Mouse (Mus musculus): Measurements from ENCODE around the gene Cdh6. TPM values are rescaled to one million over a fixed set of nuclear protein-coding genes. Genes with fewer than 3 reads are reported as not detected.
A peak's percentile ranks its signal among the peaks of the same experiment; 100 is the strongest.

Gene Cdh6
- polyA plus RNA-seq, 1 experiment, result 7.5 TPM

GRCm38 (mm10) chr15:13194048-13194447 lies 20.6 kb upstream of the Cdh6 start:
- no peak for TF ChIP-seq POLR2A (IDR thresholded peaks at IDR 0.05; ENCODE audit: extremely low read depth, insufficient read depth, low read length)
- no peak for TF ChIP-seq CTCF (IDR thresholded peaks at IDR 0.05; ENCODE audit: extremely low read depth, insufficient read depth, low read length)
- H3K27ac ChIP-seq (ENCODE audit: insufficient read depth, low read length), result no peak overlapping the region

GRCm38 (mm10) chr15:13193076-13193475 lies 19.6 kb upstream of the Cdh6 start:
- Histone ChIP-seq H3K4me1 (ENCODE audit: control insufficient read depth, insufficient read depth, low read length) (no peaks in the 10 kb centered on the region), H3K27ac (ENCODE audit: insufficient read depth, low read length) (no peak overlapping the region), H3K4me3 (ENCODE audit: insufficient read depth, low read length) (no peak overlapping the region)
- TF ChIP-seq POLR2A (IDR thresholded peaks at IDR 0.05; ENCODE audit: extremely low read depth, insufficient read depth, low read length) (no peak), CTCF (IDR thresholded peaks at IDR 0.05; ENCODE audit: extremely low read depth, insufficient read depth, low read length) (no peak)

More at GRCm38 (mm10) chr15:13194048-13194447, 20.6 kb upstream of the Cdh6 start:
- H3K4me1 ChIP-seq (ENCODE audit: control insufficient read depth, insufficient read depth, low read length), result no peaks in the 10 kb centered on the region
- H3K4me3 ChIP-seq (ENCODE audit: insufficient read depth, low read length), result no peak overlapping the region

GRCm38 (mm10) chr15:13183661-13184060 lies 10.2 kb upstream of the Cdh6 start:
- no peaks in the 10 kb centered on the region for H3K4me1 ChIP-seq (ENCODE audit: control insufficient read depth, insufficient read depth, low read length)
- H3K4me3 ChIP-seq (ENCODE audit: insufficient read depth, low read length), result no peak overlapping the region
- TF ChIP-seq POLR2A (IDR thresholded peaks at IDR 0.05; ENCODE audit: extremely low read depth, insufficient read depth, low read length) (no peak), CTCF (IDR thresholded peaks at IDR 0.05; ENCODE audit: extremely low read depth, insufficient read depth, low read length) (no peak)
- H3K27ac ChIP-seq (ENCODE audit: insufficient read depth, low read length), result no peak overlapping the region

- H3K4me1 ChIP-seq (ENCODE audit: control insufficient read depth, insufficient read depth, low read length), result no peaks in the 10 kb centered on the region
- H3K27ac ChIP-seq (ENCODE audit: insufficient read depth, low read length), result no peak overlapping the region
- TF ChIP-seq POLR2A (IDR thresholded peaks at IDR 0.05; ENCODE audit: extremely low read depth, insufficient read depth, low read length) (no peak), CTCF (IDR thresholded peaks at IDR 0.05; ENCODE audit: extremely low read depth, insufficient read depth, low read length) (no peak)
- H3K4me3 ChIP-seq (ENCODE audit: insufficient read depth, low read length), result no peak overlapping the region
Observed at GRCm38 (mm10) chr15:13181430-13181829, 8.0 kb upstream of the Cdh6 start.

GRCm38 (mm10) chr15:13181014-13181413 lies 7.5 kb upstream of the Cdh6 start:
- TF ChIP-seq POLR2A (IDR thresholded peaks at IDR 0.05; ENCODE audit: extremely low read depth, insufficient read depth, low read length), result no peak
- peak; percentile 43; the same call in 1 of the 2 replicates for TF ChIP-seq CTCF (IDR thresholded peaks at IDR 0.05; ENCODE audit: extremely low read depth, insufficient read depth, low read length)

GRCm38 (mm10) chr15:13175978-13176377 lies 2.5 kb upstream of the Cdh6 start:
- Histone ChIP-seq H3K4me1 (ENCODE audit: control insufficient read depth, insufficient read depth, low read length) (peaks cover 2% of the 10 kb centered on the region; the same call in 1 of the 2 replicates), H3K4me3 (ENCODE audit: insufficient read depth, low read length) (no peak overlapping the region), H3K27ac (ENCODE audit: insufficient read depth, low read length) (no peak overlapping the region)
- TF ChIP-seq POLR2A (IDR thresholded peaks at IDR 0.05; ENCODE audit: extremely low read depth, insufficient read depth, low read length) (no peak), CTCF (IDR thresholded peaks at IDR 0.05; ENCODE audit: extremely low read depth, insufficient read depth, low read length) (peak; percentile 17; the same call in 1 of the 2 replicates)

More at GRCm38 (mm10) chr15:13181014-13181413, 7.5 kb upstream of the Cdh6 start:
- Histone ChIP-seq H3K4me3 (ENCODE audit: insufficient read depth, low read length) (no peak overlapping the region), H3K27ac (ENCODE audit: insufficient read depth, low read length) (no peak overlapping the region), H3K4me1 (ENCODE audit: control insufficient read depth, insufficient read depth, low read length) (no peaks in the 10 kb centered on the region)

- Histone ChIP-seq H3K4me3 (ENCODE audit: insufficient read depth, low read length) (peak overlapping the region; percentile 56; the same call in 1 of the 2 replicates), H3K27ac (ENCODE audit: insufficient read depth, low read length) (no peak overlapping the region), H3K4me1 (ENCODE audit: control insufficient read depth, insufficient read depth, low read length) (peaks cover 2% of the 10 kb centered on the region; the same call in 1 of the 2 replicates)
Observed at GRCm38 (mm10) chr15:13174618-13174980, 1.1 kb upstream of the Cdh6 start.

GRCm38 (mm10) chr15:13173840-13174617 lies 554 bp upstream of the Cdh6 start:
- peaks cover 2% of the 10 kb centered on the region; the same call in 1 of the 2 replicates for H3K4me1 ChIP-seq (ENCODE audit: control insufficient read depth, insufficient read depth, low read length)
- H3K4me3 ChIP-seq (ENCODE audit: insufficient read depth, low read length), result peak overlapping the region; percentile 56

More at GRCm38 (mm10) chr15:13174618-13174980, 1.1 kb upstream of the Cdh6 start:
- TF ChIP-seq POLR2A (IDR thresholded peaks at IDR 0.05; ENCODE audit: extremely low read depth, insufficient read depth, low read length), result no peak
- no peak for TF ChIP-seq CTCF (IDR thresholded peaks at IDR 0.05; ENCODE audit: extremely low read depth, insufficient read depth, low read length)

GRCm38 (mm10) chr15:13172365-13173070 lies 957 bp downstream of the Cdh6 start:
- Histone ChIP-seq H3K4me1 (ENCODE audit: control insufficient read depth, insufficient read depth, low read length) (peaks cover 2% of the 10 kb centered on the region; the same call in 1 of the 2 replicates), H3K27ac (ENCODE audit: insufficient read depth, low read length) (0 out of 2 replicates have a peak overlapping the region, but pooled peaks have one; percentile 7), H3K4me3 (ENCODE audit: insufficient read depth, low read length) (peak overlapping the region; percentile 56)
- TF ChIP-seq POLR2A (IDR thresholded peaks at IDR 0.05; ENCODE audit: extremely low read depth, insufficient read depth, low read length), result no peak
- no peak for TF ChIP-seq CTCF (IDR thresholded peaks at IDR 0.05; ENCODE audit: extremely low read depth, insufficient read depth, low read length)

More at GRCm38 (mm10) chr15:13173840-13174617, 554 bp upstream of the Cdh6 start:
- peak overlapping the region; percentile 12; the same call in 1 of the 2 replicates for H3K27ac ChIP-seq (ENCODE audit: insufficient read depth, low read length)
- no peak for TF ChIP-seq POLR2A (IDR thresholded peaks at IDR 0.05; ENCODE audit: extremely low read depth, insufficient read depth, low read length)
- TF ChIP-seq CTCF (IDR thresholded peaks at IDR 0.05; ENCODE audit: extremely low read depth, insufficient read depth, low read length), result no peak
